Mouse (Mus musculus) heart, adult 2 months (tissue): Measurements from ENCODE around the gene Slc39a10.

ENCODE experiments used
- CTCF ChIP-seq: fragments of 200-600 bp; IDR thresholded peaks from 2 replicates; pipeline ENCODE4 v1.8.1; 2022; ENCODE audit warnings: antibody characterized with exemption, mild to moderate bottlenecking, moderate library complexity
- EP300 ChIP-seq: fragments of 200-500 bp; IDR thresholded peaks from 2 replicates; pipeline ENCODE4 v1.6.1; 2011; ENCODE audit warnings: low read depth, low read length, control low read depth; ENCODE audit not compliant: insufficient read depth

GRCm38 (mm10) chr1:46851586-46851985, 41.1 kb downstream of the Slc39a10 start:
- TF ChIP-seq CTCF (no peak), EP300 (no peak)
